Mouse (Mus musculus) thymus, adult 2 months (tissue): Measurements from ENCODE around the gene Ddx20. TPM values are rescaled to one million over a fixed set of nuclear protein-coding genes. Genes with fewer than 3 reads are reported as not detected.

Experiments
- DNase-seq: peaks from one replicate; pipeline ENCODE4 v3.0.0; 2021
- H3K27ac ChIP-seq: fragments of 200-500 bp; 2 replicates; pipeline ENCODE4 v1.5.1; 2012; ENCODE audit warnings: low read length, control low read depth; ENCODE audit not compliant: control insufficient read depth, insufficient read depth
- H3K27me3 ChIP-seq: fragments of 200-500 bp; 2 replicates; pipeline ENCODE4 v1.6.1; 2012; ENCODE audit warnings: mild to moderate bottlenecking, low read length, moderate library complexity, mixed read lengths; ENCODE audit not compliant: control insufficient read depth, insufficient read depth
- H3K36me3 ChIP-seq: fragments of 200-500 bp; 2 replicates; pipeline ENCODE4 v1.6.1; 2012; ENCODE audit warnings: mild to moderate bottlenecking, low read length, moderate library complexity; ENCODE audit not compliant: control insufficient read depth, insufficient read depth
- H3K4me1 ChIP-seq: fragments of 200-500 bp; replicated peaks from 2 replicates; pipeline ENCODE4 v1.6.1; 2012; ENCODE audit warnings: low read length; ENCODE audit not compliant: control insufficient read depth, insufficient read depth
- H3K4me3 ChIP-seq: fragments of 200-500 bp; 2 replicates; pipeline ENCODE4 v1.5.1; 2012; ENCODE audit warnings: mild to moderate bottlenecking, low read length, control low read depth, moderate library complexity; ENCODE audit not compliant: control insufficient read depth, insufficient read depth
- CTCF ChIP-seq: fragments of 200-500 bp; IDR thresholded peaks from 2 replicates; pipeline ENCODE4 v1.5.1; 2012; ENCODE audit warnings: mild to moderate bottlenecking, control low read depth, low read length, moderate library complexity, borderline replicate concordance; ENCODE audit not compliant: control insufficient read depth, poor library complexity, insufficient read depth; ENCODE audit errors: extremely low read depth
- POLR2A ChIP-seq: fragments of 200-500 bp; IDR thresholded peaks from 2 replicates; pipeline ENCODE4 v1.6.1; 2012; ENCODE audit warnings: mild to moderate bottlenecking, low read length, control low read depth, moderate library complexity; ENCODE audit not compliant: control insufficient read depth, poor library complexity, insufficient read depth; ENCODE audit errors: extremely low read depth
- WGBS: fragments of 180-500 bp; shearing (Covaris S2); methylation state at CpG from one replicate; pipeline ENCODE4 v1.1.7; 2018; 5-methylcytosine and 5-hydroxymethylcytosine counted together
- polyA plus RNA-seq: library from polyadenylated mRNA; depleted of rRNA; stranded (reverse); fragments of >200 nt; gene quantifications from 2 replicates; pipeline ENCODE4 v1.2.3, GENCODE M21; 2012

The Ddx20 gene
- polyA plus RNA-seq, 1 experiment = 33.5 TPM

DNA sequence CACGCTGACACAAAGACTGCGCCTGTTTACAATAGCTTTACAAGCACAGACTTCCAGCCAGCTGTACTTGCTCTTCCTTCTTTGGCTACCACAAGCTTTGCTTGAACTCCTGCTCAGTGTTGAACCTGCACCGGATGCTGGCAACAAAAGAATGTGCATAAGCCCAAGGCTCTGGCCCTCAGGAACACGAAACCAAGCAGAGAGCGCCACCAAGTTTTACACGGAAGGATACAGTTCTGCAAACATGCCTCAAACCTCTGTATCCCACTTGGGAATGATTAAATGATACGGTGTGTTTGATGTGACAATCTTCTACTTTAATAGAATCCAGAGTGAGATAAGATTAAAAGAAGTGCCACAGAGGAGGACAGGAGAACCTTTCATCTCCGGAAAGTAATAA, 24.3 kb downstream of the Ddx20 start:
- no peak overlapping the region for H3K4me3 ChIP-seq
- peaks cover 6% of the 10 kb centered on the region for H3K4me1 ChIP-seq
- 80% methylated on average over 8 of the region's 8 CpGs for WGBS
- TF ChIP-seq POLR2A (no peak), CTCF (no peak)
- H3K27me3 ChIP-seq = no peaks in the 10 kb centered on the region
- no peaks in the 10 kb centered on the region for H3K36me3 ChIP-seq
- peak; percentile 6 for DNase-seq
- H3K27ac ChIP-seq = peak overlapping the region; percentile 62; the same call in 1 of the 2 replicates

GRCm38 (mm10) chr3:105660530-105660929, 26.8 kb downstream of the Ddx20 start:
- Histone ChIP-seq H3K4me1 (peaks cover 6% of the 10 kb centered on the region), H3K4me3 (no peak overlapping the region), H3K27ac (no peak overlapping the region), H3K27me3 (no peaks in the 10 kb centered on the region), H3K36me3 (no peaks in the 10 kb centered on the region)
- TF ChIP-seq POLR2A (no peak), CTCF (no peak)
- 51% methylated on average over 2 of the region's 2 CpGs for WGBS
- no peak for DNase-seq

DNA sequence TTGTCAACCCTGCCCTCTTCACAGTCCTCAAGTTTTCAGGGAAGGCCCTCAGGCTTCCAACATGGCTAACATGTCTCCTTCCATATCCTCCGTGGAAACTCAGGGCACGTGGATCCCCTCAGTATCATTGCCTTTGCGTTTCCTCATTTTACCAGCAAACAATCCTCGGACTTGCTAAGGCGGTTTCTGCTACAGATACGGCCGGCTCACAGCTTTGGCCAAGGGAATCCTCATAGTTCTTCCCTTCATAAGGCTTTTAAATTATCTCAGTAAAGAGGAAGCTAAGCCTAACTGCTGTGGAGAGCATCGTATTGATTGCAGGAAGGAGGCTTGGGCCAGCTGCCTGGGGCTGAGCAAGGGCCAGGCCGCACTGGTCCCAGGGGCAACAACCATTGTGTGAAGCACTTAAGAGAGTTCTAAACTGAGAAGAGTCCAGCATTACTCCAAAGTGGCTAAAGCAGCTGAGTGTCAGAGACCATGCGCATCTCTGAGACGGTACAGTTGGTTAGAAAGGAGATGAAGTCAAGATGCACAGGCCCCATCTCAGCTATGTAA, 32.3 kb downstream of the Ddx20 start:
- TF ChIP-seq POLR2A = no peak
- TF ChIP-seq CTCF = no peak
- Histone ChIP-seq H3K4me1 (no peaks in the 10 kb centered on the region), H3K27me3 (no peaks in the 10 kb centered on the region), H3K4me3 (no peak overlapping the region), H3K27ac (no peak overlapping the region), H3K36me3 (no peaks in the 10 kb centered on the region)
- DNase-seq = no peak
- WGBS = 95% methylated on average over 11 of the region's 11 CpGs

DNA sequence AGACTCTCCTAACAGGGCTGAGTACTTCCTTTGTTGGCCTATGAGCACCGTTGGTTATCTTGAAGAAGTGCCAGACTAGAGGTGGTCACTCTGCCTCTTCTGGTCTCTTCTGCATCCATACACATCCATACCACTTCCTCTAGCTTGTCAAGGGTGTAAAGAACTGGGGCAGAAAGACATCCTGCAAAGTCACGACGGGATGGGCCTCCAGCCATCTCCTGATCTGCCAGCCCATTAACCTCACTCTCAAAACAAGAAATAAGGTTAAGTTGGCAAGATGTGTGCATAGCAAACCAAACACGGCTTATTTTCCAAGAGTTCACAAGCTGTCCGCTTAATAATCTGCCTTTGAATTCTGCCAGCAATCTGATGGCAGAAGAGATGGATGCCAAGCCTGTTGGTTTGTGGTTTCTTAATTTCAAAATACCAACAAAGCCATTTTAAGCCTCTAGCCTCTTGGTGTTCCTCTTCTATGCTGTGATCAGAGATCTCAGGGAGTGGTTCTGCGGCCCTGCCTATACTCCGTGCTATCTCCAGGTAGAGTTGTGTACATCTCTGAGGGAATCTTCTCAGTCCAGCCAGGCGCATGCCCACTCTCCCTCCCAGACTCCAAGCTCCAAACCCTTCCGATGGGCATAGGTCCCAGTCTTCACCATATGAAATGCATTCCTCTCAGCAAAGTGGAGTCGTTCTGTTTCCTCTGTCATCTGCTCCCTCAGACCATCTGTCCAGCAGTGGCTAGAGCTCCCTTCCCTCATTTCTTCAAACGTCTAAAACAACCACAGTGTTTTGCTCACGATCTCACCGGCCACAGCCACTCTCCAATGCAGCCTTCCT, 33.6 kb downstream of the Ddx20 start:
- no peaks in the 10 kb centered on the region for H3K4me1 ChIP-seq
- no peak for TF ChIP-seq POLR2A
- no peak for TF ChIP-seq CTCF
- H3K27me3 ChIP-seq = no peaks in the 10 kb centered on the region
- no peak for DNase-seq
- no peak overlapping the region for H3K4me3 ChIP-seq
- H3K27ac ChIP-seq = no peak overlapping the region
- no peaks in the 10 kb centered on the region for H3K36me3 ChIP-seq
- 71% methylated on average over 13 of the region's 13 CpGs for WGBS

DNA sequence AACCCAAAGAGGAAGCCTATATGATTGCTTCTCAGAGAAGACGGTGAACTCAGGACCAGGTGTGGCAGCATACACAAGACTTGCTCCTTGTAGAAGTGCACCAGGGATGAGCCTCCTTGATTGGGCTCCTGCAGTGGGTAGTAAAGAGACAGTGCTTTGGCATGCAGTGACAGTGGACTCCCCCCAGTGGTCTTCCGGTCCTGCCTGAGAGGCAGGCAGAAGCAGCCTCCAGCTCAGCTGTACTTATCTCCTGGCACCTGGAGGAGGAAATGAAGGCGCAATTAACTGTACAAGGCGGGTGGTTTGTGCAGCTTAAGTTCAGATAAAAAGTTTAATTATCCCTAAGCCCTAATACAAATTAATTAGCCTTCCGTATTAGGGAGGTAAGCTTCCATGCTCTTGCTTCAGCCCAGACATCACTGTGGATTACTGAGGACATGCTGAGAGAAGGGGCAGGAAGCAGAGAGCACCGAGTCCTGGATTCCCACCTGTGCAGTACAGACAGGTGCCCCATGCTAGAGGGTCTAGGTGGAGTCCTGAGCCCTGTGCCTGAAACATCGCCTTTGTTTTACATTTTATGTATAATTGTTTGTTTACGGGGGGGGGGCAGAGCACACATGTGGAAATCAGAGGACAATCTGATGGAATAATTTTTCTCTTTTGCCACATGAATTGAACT, 38.3 kb downstream of the Ddx20 start:
- no peaks in the 10 kb centered on the region for H3K4me1 ChIP-seq
- H3K36me3 ChIP-seq = no peaks in the 10 kb centered on the region
- TF ChIP-seq CTCF (no peak), POLR2A (no peak)
- H3K4me3 ChIP-seq = no peak overlapping the region
- WGBS = 77% methylated on average over 8 of the region's 8 CpGs
- DNase-seq = no peak
- H3K27ac ChIP-seq = no peak overlapping the region
- H3K27me3 ChIP-seq = no peaks in the 10 kb centered on the region

GRCm38 (mm10) chr3:105643566-105643965, 43.8 kb downstream of the Ddx20 start:
- WGBS = 91% methylated on average over 5 of the region's 5 CpGs
- Histone ChIP-seq H3K4me1 (no peaks in the 10 kb centered on the region), H3K27me3 (no peaks in the 10 kb centered on the region), H3K27ac (no peak overlapping the region), H3K4me3 (no peak overlapping the region), H3K36me3 (no peaks in the 10 kb centered on the region)
- TF ChIP-seq POLR2A (no peak), CTCF (no peak)
- no peak for DNase-seq

- no peak overlapping the region for H3K4me3 ChIP-seq
- WGBS = 43% methylated on average over 1 of the region's 1 CpGs
- H3K27ac ChIP-seq = no peak overlapping the region
- no peak for DNase-seq
- TF ChIP-seq CTCF (no peak), POLR2A (no peak)
- H3K4me1 ChIP-seq = no peaks in the 10 kb centered on the region
- H3K27me3 ChIP-seq = no peaks in the 10 kb centered on the region
- H3K36me3 ChIP-seq = no peaks in the 10 kb centered on the region
Observed at GRCm38 (mm10) chr3:105642186-105642585, 45.2 kb downstream of the Ddx20 start.
